Mouse (Mus musculus): Measurements from ENCODE around the gene Haao. TPM values are rescaled to one million over a fixed set of nuclear protein-coding genes. Genes with fewer than 3 reads are reported as not detected.

Haao gene
- polyA plus RNA-seq (2012), result 15.6 and 16.9 TPM in 2 replicates

GRCm38 (mm10) chr17:83847815-83848214 is at the start of gene Haao:
Haao (minus strand) TSS chr17:83847963.

Other genes starting within 250 kb of the Haao start
- gene Kcng3, start 216.1 kb downstream of the Haao start, polyA plus RNA-seq (2012), result 0.56 and 0.57 TPM in 2 replicates
- 104 and 137 TPM in 2 replicates for gene Mta3, start 141.8 kb downstream of the Haao start, polyA plus RNA-seq (2012)

All from megakaryocyte-erythroid progenitor cell, adult 5 weeks (primary cell).